Mouse (Mus musculus) kidney, embryonic 14.5 days (tissue): ENCODE measurements around the gene Fance. TPM values are rescaled to one million over a fixed set of nuclear protein-coding genes. Genes with fewer than 3 reads are reported as not detected.
A peak's percentile ranks its signal among the peaks of the same experiment; 100 is the strongest.

Experiments used
- ATAC-seq: fragments of 200-750 bp; cut with Nextera tagmentation; 2 replicates; pipeline ENCODE4 v1.8.0; 2017; ENCODE audit warnings: moderate number of reproducible peaks, mild to moderate bottlenecking, moderate TSS enrichment, moderate library complexity; ENCODE audit not compliant: low FRiP score, low TSS enrichment
- H3K27ac ChIP-seq: fragments of 300-500 bp; sonication (generic); 2 replicates; pipeline ENCODE4 v1.5.1; 2014; ENCODE audit warnings: low read depth, mild to moderate bottlenecking, low read length, moderate library complexity, mixed read lengths
- H3K27me3 ChIP-seq: fragments of 300-500 bp; sonication (generic); 2 replicates; pipeline ENCODE4 v1.6.1; 2014; ENCODE audit warnings: mild to moderate bottlenecking, low read length; ENCODE audit not compliant: control insufficient read depth, insufficient read depth
- H3K36me3 ChIP-seq: fragments of 300-500 bp; sonication (generic); 2 replicates; pipeline ENCODE4 v1.6.1; 2014; ENCODE audit warnings: low read length, mixed read lengths; ENCODE audit not compliant: control insufficient read depth, insufficient read depth
- H3K4me1 ChIP-seq: fragments of 300-500 bp; sonication (generic); 2 replicates; pipeline ENCODE4 v1.6.1; 2014; ENCODE audit warnings: low read length, mixed read lengths; ENCODE audit not compliant: control insufficient read depth, insufficient read depth
- H3K4me2 ChIP-seq: fragments of 300-500 bp; sonication (generic); replicated peaks from 2 replicates; pipeline ENCODE4 v1.6.1; 2014; ENCODE audit warnings: low read depth, mild to moderate bottlenecking, low read length
- H3K4me3 ChIP-seq: fragments of 300-500 bp; sonication (generic); 2 replicates; pipeline ENCODE4 v1.5.1; 2014; ENCODE audit warnings: mild to moderate bottlenecking, low read length
- H3K9ac ChIP-seq: fragments of 300-500 bp; sonication (generic); 2 replicates; pipeline ENCODE4 v1.6.1; 2014; ENCODE audit warnings: low read depth, mild to moderate bottlenecking, low read length, moderate library complexity
- H3K9me3 ChIP-seq: fragments of 300-500 bp; sonication (generic); 2 replicates; pipeline ENCODE4 v1.6.1; 2016; ENCODE audit warnings: low read length; ENCODE audit not compliant: control insufficient read depth
- WGBS: fragments of 180-500 bp; shearing (Covaris S2); extraction: QIAGEN DNeasy Blood & Tissue Kit; methylation state at CpG from one replicate; pipeline ENCODE4 v1.1.7; 2014; 5-methylcytosine and 5-hydroxymethylcytosine counted together
- polyA plus RNA-seq: library from polyadenylated mRNA; unstranded; fragments of >200 nt; fragmentation: Nextera tagmentation; extraction: Ambion mirVana; gene quantifications from 2 replicates; pipeline ENCODE4 v1.2.1, GENCODE M21; 2014

The Fance gene
- polyA plus RNA-seq, 1 experiment from 2014 or later = 31.9 TPM

DNA sequence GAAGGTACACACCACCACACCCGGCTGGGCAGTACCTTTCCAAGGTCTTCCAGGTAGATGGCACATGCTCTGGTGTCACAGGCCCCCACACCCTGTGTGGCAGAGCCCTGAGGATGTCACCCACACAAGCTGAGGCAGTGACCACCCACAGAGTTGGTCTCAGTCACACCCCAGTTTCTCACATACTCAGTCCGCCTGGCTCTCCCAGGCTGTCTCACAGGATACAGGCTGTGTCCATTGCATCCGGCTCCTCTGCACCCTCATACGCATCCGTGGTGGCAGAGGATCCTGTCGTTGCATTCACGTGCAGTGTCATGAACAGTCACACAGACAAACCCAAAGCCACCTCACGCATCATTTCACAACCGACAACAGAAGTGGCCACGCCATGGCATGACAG is 34.0 kb downstream of the Fance start:
- ATAC-seq = no peak
- no peaks in the 10 kb centered on the region for H3K36me3 ChIP-seq
- peaks cover 64% of the 10 kb centered on the region for H3K4me1 ChIP-seq
- no peaks in the 10 kb centered on the region for H3K9me3 ChIP-seq
- H3K27me3 ChIP-seq = no peaks in the 10 kb centered on the region
- no peak overlapping the region for H3K4me2 ChIP-seq
- WGBS = 63% methylated on average over 10 of the region's 10 CpGs
- H3K27ac ChIP-seq = no peak overlapping the region; the same call in 1 of the 2 replicates
- peak overlapping the region; percentile 2; the same call in 1 of the 2 replicates for H3K9ac ChIP-seq
- no peak overlapping the region for H3K4me3 ChIP-seq

DNA sequence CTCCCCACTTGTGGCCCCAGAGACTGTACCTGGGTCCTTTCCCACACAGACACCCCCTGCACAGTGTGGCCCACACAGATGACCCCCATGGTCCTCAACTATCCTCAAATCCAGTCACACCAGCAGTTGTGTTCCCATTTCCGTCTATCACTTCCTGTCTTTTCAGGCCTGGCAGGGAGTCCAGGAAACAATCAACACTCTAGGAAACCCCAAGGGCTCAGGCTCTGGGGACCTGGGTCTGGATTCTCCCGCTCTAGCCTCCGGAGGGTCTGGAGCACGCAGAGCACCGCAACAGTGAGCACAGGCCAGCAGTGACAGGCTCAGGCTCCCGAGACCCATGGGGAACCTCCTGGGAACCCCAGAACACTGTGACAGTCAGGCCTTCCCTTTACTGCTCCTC is 34.9 kb downstream of the Fance start:
- Histone ChIP-seq H3K36me3 (no peaks in the 10 kb centered on the region), H3K9ac (peak overlapping the region; percentile 90; the same call in 1 of the 2 replicates), H3K4me2 (peak overlapping the region; percentile 93), H3K27ac (no peak overlapping the region; the same call in 1 of the 2 replicates), H3K4me1 (peaks cover 65% of the 10 kb centered on the region), H3K9me3 (no peaks in the 10 kb centered on the region), H3K27me3 (no peaks in the 10 kb centered on the region), H3K4me3 (peak overlapping the region; percentile 86)
- 47% methylated on average over 6 of the region's 6 CpGs for WGBS
- no peak for ATAC-seq

GRCm38 (mm10) chr17:28349264-28349880 is 36.1 kb downstream of the Fance start:
- Histone ChIP-seq H3K4me1 (peaks cover 57% of the 10 kb centered on the region), H3K36me3 (no peaks in the 10 kb centered on the region), H3K4me2 (peak overlapping the region; percentile 93), H3K9me3 (no peaks in the 10 kb centered on the region), H3K4me3 (peak overlapping the region; percentile 86), H3K27ac (peak overlapping the region; percentile 98), H3K27me3 (no peaks in the 10 kb centered on the region), H3K9ac (peak overlapping the region; percentile 90)
- WGBS = 8% methylated on average over 13 of the region's 13 CpGs
- no peak for ATAC-seq

- H3K4me2 ChIP-seq = peak overlapping the region; percentile 93
- ATAC-seq = peak; percentile 21; the same call in 1 of the 2 replicates
- H3K27me3 ChIP-seq = no peaks in the 10 kb centered on the region
- peak overlapping the region; percentile 86 for H3K4me3 ChIP-seq
- H3K9ac ChIP-seq = peak overlapping the region; percentile 90
- peaks cover 53% of the 10 kb centered on the region for H3K4me1 ChIP-seq
- H3K27ac ChIP-seq = peak overlapping the region; percentile 98
- H3K9me3 ChIP-seq = no peaks in the 10 kb centered on the region
- H3K36me3 ChIP-seq = no peaks in the 10 kb centered on the region
- WGBS = under 1% methylated on average over 43 of the region's 54 CpGs
These were observed 36.7 kb downstream of the Fance start for GRCm38 (mm10) chr17:28349901-28350465.

DNA sequence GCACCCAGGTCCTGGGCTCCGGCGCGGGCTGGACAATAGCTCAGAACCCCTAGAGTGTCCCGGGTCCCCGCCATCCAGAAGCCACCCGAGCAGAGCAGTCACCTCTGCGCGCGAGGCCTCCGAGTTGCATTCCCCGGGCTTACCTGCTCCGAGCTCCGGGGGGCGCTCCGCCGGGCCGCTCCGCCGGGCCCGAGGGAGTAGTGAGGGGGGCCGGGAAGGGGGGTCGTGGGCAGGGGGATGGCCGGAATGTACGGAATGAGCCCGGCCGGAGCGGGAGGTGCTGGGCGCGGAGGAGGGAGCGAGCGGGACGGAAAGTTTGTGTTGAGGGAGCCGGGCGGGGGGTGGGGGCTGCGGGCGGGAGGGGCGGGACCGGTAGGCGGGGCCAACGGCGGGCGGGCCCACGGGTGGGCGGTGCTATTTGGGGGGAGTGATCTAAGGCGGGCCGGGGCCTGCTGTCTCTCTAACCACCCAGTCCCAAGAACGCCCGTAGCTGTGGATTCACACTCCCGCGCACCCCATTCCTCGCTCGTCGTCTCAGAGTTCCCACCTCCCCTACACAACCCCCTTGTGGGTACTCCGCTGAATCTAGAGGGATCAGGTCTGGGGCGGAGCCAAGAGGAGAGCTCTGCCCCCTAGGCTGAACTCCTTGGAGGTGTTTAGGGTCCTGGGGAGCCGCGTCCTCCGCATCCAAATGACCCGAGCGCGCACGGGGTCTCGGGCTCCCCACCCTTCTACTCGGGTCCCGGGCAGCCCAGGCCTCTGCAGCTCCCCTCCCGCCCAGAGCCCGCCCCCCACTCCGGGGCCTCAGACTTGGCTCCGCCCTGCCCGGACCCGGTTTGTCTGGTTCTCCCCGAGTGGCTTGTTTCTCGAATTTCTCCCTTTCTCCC is 37.4 kb downstream of the Fance start, which contains the start of gene Tead3:
TSS of gene Tead3 (minus strand) at position 352 of the 887 bp plus-strand sequence.
- ATAC-seq = peak; percentile 89
- WGBS = under 1% methylated on average over 57 of the region's 73 CpGs

GRCm38 (mm10) chr17:28351353-28351890 is 38.1 kb downstream of the Fance start:
- H3K27ac ChIP-seq = peak overlapping the region; percentile 98
- H3K9ac ChIP-seq = peak overlapping the region; percentile 90
- H3K4me1 ChIP-seq = peaks cover 38% of the 10 kb centered on the region
- peak overlapping the region; percentile 86 for H3K4me3 ChIP-seq
- H3K9me3 ChIP-seq = no peaks in the 10 kb centered on the region
- no peaks in the 10 kb centered on the region for H3K36me3 ChIP-seq
- WGBS = 0% methylated on average over 28 of the region's 29 CpGs
- no peaks in the 10 kb centered on the region for H3K27me3 ChIP-seq
- peak; percentile 1 for ATAC-seq
- H3K4me2 ChIP-seq = peak overlapping the region; percentile 93

More for the DNA sequence above, 37.4 kb downstream of the Fance start, which contains the start of gene Tead3:
- Histone ChIP-seq H3K4me3 (peak within 1 kb of the TSS; percentile 86), H3K27ac (peak within 1 kb of the TSS; percentile 98), H3K4me2 (peak within 1 kb of the TSS; percentile 93), H3K9ac (peak within 1 kb of the TSS; percentile 90), H3K27me3 (no peaks in the 10 kb centered on the region), H3K36me3 (no peaks in the 10 kb centered on the region), H3K4me1 (peaks cover 45% of the 10 kb centered on the region), H3K9me3 (no peaks in the 10 kb centered on the region)

- ATAC-seq = no peak
- Histone ChIP-seq H3K9ac (0 out of 2 replicates have a peak overlapping the region, but pooled peaks have one; percentile 90), H3K27ac (peak overlapping the region; percentile 98; the same call in 1 of the 2 replicates), H3K4me3 (no peak overlapping the region), H3K36me3 (no peaks in the 10 kb centered on the region), H3K4me2 (peak overlapping the region; percentile 93; the same call in 1 of the 2 replicates), H3K9me3 (no peaks in the 10 kb centered on the region), H3K4me1 (peaks cover 34% of the 10 kb centered on the region), H3K27me3 (no peaks in the 10 kb centered on the region)
- 14% methylated on average over 11 of the region's 11 CpGs for WGBS
These were observed 38.7 kb downstream of the Fance start for GRCm38 (mm10) chr17:28352018-28352417.

DNA sequence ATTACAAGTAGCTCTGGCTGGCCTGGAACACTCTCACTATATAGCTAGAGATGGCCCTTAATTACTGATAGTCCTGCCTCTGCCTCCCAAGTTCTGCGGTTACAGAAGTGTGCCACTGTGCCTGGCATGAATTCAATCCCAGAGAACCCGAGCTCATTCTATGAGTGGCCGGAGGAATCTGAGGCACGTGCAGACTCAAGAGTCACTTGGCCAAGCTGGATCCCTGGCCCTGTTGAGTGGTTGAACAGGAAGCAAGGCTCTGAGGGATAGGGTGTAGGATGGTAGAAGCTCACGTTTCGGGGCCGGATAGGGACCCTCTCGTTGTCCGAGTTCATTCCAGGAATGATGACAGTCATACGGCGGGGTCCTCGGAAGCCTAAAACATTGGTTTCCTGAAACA is 42.6 kb downstream of the Fance start:
- no peak overlapping the region for H3K9ac ChIP-seq
- no peak overlapping the region for H3K4me3 ChIP-seq
- H3K4me1 ChIP-seq = peaks cover 13% of the 10 kb centered on the region
- H3K27ac ChIP-seq = no peak overlapping the region
- H3K36me3 ChIP-seq = no peaks in the 10 kb centered on the region
- no peaks in the 10 kb centered on the region for H3K9me3 ChIP-seq
- 87% methylated on average over 12 of the region's 12 CpGs for WGBS
- 0 out of 2 replicates have a peak, but pooled peaks cover 3% of the 10 kb centered on the region for H3K27me3 ChIP-seq
- no peak overlapping the region for H3K4me2 ChIP-seq
- no peak for ATAC-seq
